Mouse (Mus musculus) neural tube, embryonic 13.5 days (tissue): ENCODE measurements around the gene Fiz1. TPM values are rescaled to one million over a fixed set of nuclear protein-coding genes. Genes with fewer than 3 reads are reported as not detected.
A peak's percentile ranks its signal among the peaks of the same experiment; 100 is the strongest.

ENCODE experiments used
- ATAC-seq: fragments of 200-750 bp; cut with Nextera tagmentation; 2 replicates; pipeline ENCODE4 v1.8.0; 2017; ENCODE audit warnings: low read depth, mild to moderate bottlenecking, moderate TSS enrichment, moderate library complexity
- H3K27ac ChIP-seq: fragments of 300-500 bp; sonication (generic); replicated peaks from 2 replicates; pipeline ENCODE4 v1.5.1; 2015; ENCODE audit warnings: moderate library complexity, mild to moderate bottlenecking, inconsistent platforms
- H3K27me3 ChIP-seq: fragments of 300-500 bp; sonication (generic); 2 replicates; pipeline ENCODE4 v1.6.1; 2015; ENCODE audit warnings: mild to moderate bottlenecking, inconsistent platforms
- H3K36me3 ChIP-seq: fragments of 300-500 bp; sonication (generic); 2 replicates; pipeline ENCODE4 v1.6.1; 2015; ENCODE audit warnings: mild to moderate bottlenecking, inconsistent platforms
- H3K4me1 ChIP-seq: fragments of 300-500 bp; sonication (generic); replicated peaks from 2 replicates; pipeline ENCODE4 v1.6.1; 2015; ENCODE audit warnings: inconsistent platforms
- H3K4me2 ChIP-seq: fragments of 300-500 bp; sonication (generic); 2 replicates; pipeline ENCODE4 v1.6.1; 2015; ENCODE audit warnings: inconsistent platforms, mild to moderate bottlenecking, moderate library complexity
- H3K4me3 ChIP-seq: fragments of 300-500 bp; sonication (generic); 2 replicates; pipeline ENCODE4 v1.5.1; 2015; ENCODE audit warnings: mild to moderate bottlenecking, inconsistent platforms
- H3K9ac ChIP-seq: fragments of 300-500 bp; sonication (generic); 2 replicates; pipeline ENCODE4 v1.6.1; 2015; ENCODE audit warnings: moderate library complexity, mild to moderate bottlenecking, inconsistent platforms
- H3K9me3 ChIP-seq: fragments of 300-500 bp; sonication (generic); 2 replicates; pipeline ENCODE4 v1.6.1; 2016; ENCODE audit warnings: inconsistent platforms
- WGBS: fragments of 180-500 bp; shearing (Covaris S2); methylation state at CpG from one replicate; pipeline ENCODE4 v1.1.7; 2015; 5-methylcytosine and 5-hydroxymethylcytosine counted together
- polyA plus RNA-seq: library from polyadenylated mRNA; unstranded; fragments of >200 nt; fragmentation: Nextera tagmentation; extraction: Ambion mirVana; gene quantifications from 2 replicates; pipeline ENCODE4 v1.2.1, GENCODE M21; 2015

Fiz1 gene
- polyA plus RNA-seq, 1 experiment from 2014 or later = 43.7 TPM

GRCm38 (mm10) chr7:4993999-4994788, 20.3 kb downstream of the Fiz1 start:
- peaks cover 40% of the 10 kb centered on the region for H3K4me1 ChIP-seq
- no peaks in the 10 kb centered on the region for H3K9me3 ChIP-seq
- no peak for ATAC-seq
- peaks cover 42% of the 10 kb centered on the region for H3K36me3 ChIP-seq
- H3K9ac ChIP-seq = peak overlapping the region; percentile 95
- peak overlapping the region; percentile 75 for H3K4me3 ChIP-seq
- H3K4me2 ChIP-seq = peak overlapping the region; percentile 68
- H3K27ac ChIP-seq = no peak overlapping the region
- 47% methylated on average over 59 of the region's 59 CpGs for WGBS
- peaks cover 13% of the 10 kb centered on the region for H3K27me3 ChIP-seq

GRCm38 (mm10) chr7:4993347-4993998, 21.0 kb downstream of the Fiz1 start:
- peak overlapping the region; percentile 95 for H3K9ac ChIP-seq
- H3K27ac ChIP-seq = no peak overlapping the region
- H3K9me3 ChIP-seq = no peaks in the 10 kb centered on the region
- WGBS = 24% methylated on average over 55 of the region's 55 CpGs
- peaks cover 40% of the 10 kb centered on the region for H3K4me1 ChIP-seq
- peak overlapping the region; percentile 68 for H3K4me2 ChIP-seq
- peaks cover 13% of the 10 kb centered on the region for H3K27me3 ChIP-seq
- H3K4me3 ChIP-seq = peak overlapping the region; percentile 75
- ATAC-seq = no peak
- peaks cover 42% of the 10 kb centered on the region for H3K36me3 ChIP-seq

GRCm38 (mm10) chr7:4988250-4988649, 26.2 kb downstream of the Fiz1 start:
- Histone ChIP-seq H3K27ac (no peak overlapping the region), H3K9me3 (no peaks in the 10 kb centered on the region), H3K9ac (no peak overlapping the region), H3K36me3 (peaks cover 30% of the 10 kb centered on the region), H3K4me3 (no peak overlapping the region), H3K4me1 (peaks cover 11% of the 10 kb centered on the region), H3K4me2 (no peak overlapping the region), H3K27me3 (peaks cover under 1% of the 10 kb centered on the region; the same call in 1 of the 2 replicates)
- WGBS = 63% methylated on average over 2 of the region's 2 CpGs
- ATAC-seq = no peak

- Histone ChIP-seq H3K9ac (no peak overlapping the region), H3K27ac (no peak overlapping the region), H3K36me3 (no peaks in the 10 kb centered on the region), H3K4me3 (no peak overlapping the region), H3K4me2 (no peak overlapping the region), H3K9me3 (peaks cover 2% of the 10 kb centered on the region; the same call in 1 of the 2 replicates), H3K27me3 (no peaks in the 10 kb centered on the region; the same call in 1 of the 2 replicates), H3K4me1 (no peaks in the 10 kb centered on the region)
- 89% methylated on average over 7 of the region's 7 CpGs for WGBS
- no peak for ATAC-seq
Observed at GRCm38 (mm10) chr7:4976832-4977231, 37.7 kb downstream of the Fiz1 start.

GRCm38 (mm10) chr7:4975455-4975854, 39.0 kb downstream of the Fiz1 start:
- H3K27me3 ChIP-seq = no peaks in the 10 kb centered on the region; the same call in 1 of the 2 replicates
- 86% methylated on average over 4 of the region's 4 CpGs for WGBS

GRCm38 (mm10) chr7:4972321-4973047, 42.0 kb downstream of the Fiz1 start:
- WGBS = 79% methylated on average over 18 of the region's 18 CpGs
- no peaks in the 10 kb centered on the region for H3K4me1 ChIP-seq
- no peak overlapping the region for H3K4me3 ChIP-seq
- H3K36me3 ChIP-seq = no peaks in the 10 kb centered on the region
- peaks cover 2% of the 10 kb centered on the region; the same call in 1 of the 2 replicates for H3K9me3 ChIP-seq
- no peak overlapping the region for H3K4me2 ChIP-seq
- no peaks in the 10 kb centered on the region; the same call in 1 of the 2 replicates for H3K27me3 ChIP-seq
- H3K27ac ChIP-seq = no peak overlapping the region
- no peak for ATAC-seq
- no peak overlapping the region for H3K9ac ChIP-seq

More at GRCm38 (mm10) chr7:4975455-4975854, 39.0 kb downstream of the Fiz1 start:
- Histone ChIP-seq H3K27ac (no peak overlapping the region), H3K4me1 (no peaks in the 10 kb centered on the region), H3K9ac (no peak overlapping the region), H3K4me2 (no peak overlapping the region), H3K9me3 (peaks cover 2% of the 10 kb centered on the region; the same call in 1 of the 2 replicates), H3K4me3 (no peak overlapping the region), H3K36me3 (no peaks in the 10 kb centered on the region)
- ATAC-seq = no peak

GRCm38 (mm10) chr7:4971710-4972109, 42.8 kb downstream of the Fiz1 start:
- H3K9me3 ChIP-seq = no peaks in the 10 kb centered on the region
- H3K9ac ChIP-seq = no peak overlapping the region
- H3K27me3 ChIP-seq = no peaks in the 10 kb centered on the region; the same call in 1 of the 2 replicates
- H3K27ac ChIP-seq = no peak overlapping the region
- H3K4me1 ChIP-seq = no peaks in the 10 kb centered on the region
- ATAC-seq = no peak
- H3K36me3 ChIP-seq = no peaks in the 10 kb centered on the region
- 29% methylated on average over 7 of the region's 7 CpGs for WGBS
- no peak overlapping the region for H3K4me3 ChIP-seq
- no peak overlapping the region for H3K4me2 ChIP-seq

- Histone ChIP-seq H3K4me3 (no peak within 1 kb of the TSS), H3K27me3 (no peaks in the 10 kb centered on the region; the same call in 1 of the 2 replicates), H3K4me1 (no peaks in the 10 kb centered on the region), H3K9me3 (no peaks in the 10 kb centered on the region), H3K4me2 (no peak within 1 kb of the TSS), H3K36me3 (no peaks in the 10 kb centered on the region), H3K9ac (no peak within 1 kb of the TSS), H3K27ac (no peak within 1 kb of the TSS)
- 48% methylated on average over 6 of the region's 6 CpGs for WGBS
- ATAC-seq = no peak
Observed at GRCm38 (mm10) chr7:4971068-4971467, 43.4 kb downstream of the Fiz1 start, which contains the start of gene Sbk3. Gene Sbk3 (minus strand): TSS chr7:4971168.

GRCm38 (mm10) chr7:4964988-4965387, 49.5 kb downstream of the Fiz1 start:
- no peak overlapping the region for H3K27ac ChIP-seq
- no peak overlapping the region for H3K4me3 ChIP-seq
- no peaks in the 10 kb centered on the region; the same call in 1 of the 2 replicates for H3K27me3 ChIP-seq
- no peaks in the 10 kb centered on the region for H3K4me1 ChIP-seq
- no peak overlapping the region for H3K4me2 ChIP-seq
- WGBS = 79% methylated on average over 5 of the region's 5 CpGs
- H3K36me3 ChIP-seq = no peaks in the 10 kb centered on the region
- no peak for ATAC-seq
- H3K9ac ChIP-seq = no peak overlapping the region
- H3K9me3 ChIP-seq = no peaks in the 10 kb centered on the region

- no peak within 1 kb of the TSS for H3K9ac ChIP-seq
- no peaks in the 10 kb centered on the region for H3K4me1 ChIP-seq
- no peak within 1 kb of the TSS for H3K27ac ChIP-seq
- 10% methylated on average over 10 of the region's 10 CpGs for WGBS
- no peaks in the 10 kb centered on the region; the same call in 1 of the 2 replicates for H3K27me3 ChIP-seq
- ATAC-seq = peak; percentile 63; the same call in 1 of the 2 replicates
- H3K9me3 ChIP-seq = no peaks in the 10 kb centered on the region
- no peak within 1 kb of the TSS for H3K4me3 ChIP-seq
- H3K4me2 ChIP-seq = 0 out of 2 replicates have a peak within 1 kb of the TSS, but pooled peaks have one; percentile 14
- no peaks in the 10 kb centered on the region for H3K36me3 ChIP-seq
Observed at GRCm38 (mm10) chr7:4964272-4964671, 50.2 kb downstream of the Fiz1 start, which contains the start of gene Sbk2. Gene Sbk2 (minus strand): TSS chr7:4964406.

GRCm38 (mm10) chr7:4963527-4963926, 51.0 kb downstream of the Fiz1 start:
- no peaks in the 10 kb centered on the region for H3K4me1 ChIP-seq
- H3K27ac ChIP-seq = no peak overlapping the region
- H3K27me3 ChIP-seq = no peaks in the 10 kb centered on the region; the same call in 1 of the 2 replicates
- H3K4me2 ChIP-seq = no peak overlapping the region
- no peaks in the 10 kb centered on the region for H3K36me3 ChIP-seq
- no peak overlapping the region for H3K9ac ChIP-seq
- H3K4me3 ChIP-seq = no peak overlapping the region
- no peaks in the 10 kb centered on the region for H3K9me3 ChIP-seq
- ATAC-seq = 0 out of 2 replicates have a peak, but pooled peaks have one; percentile 19
- WGBS = 79% methylated on average over 5 of the region's 5 CpGs
